Mouse (Mus musculus) brain, embryonic 14.5 days (tissue): Measurements from ENCODE around the gene Cep164. TPM values are rescaled to one million over a fixed set of nuclear protein-coding genes. Genes with fewer than 3 reads are reported as not detected.

Source experiments
- DNase-seq: peaks from one replicate; pipeline ENCODE4 v3.0.0-alpha.2; 2011; ENCODE audit warnings: low read depth
- CTCF ChIP-seq: fragments of 200-500 bp; IDR thresholded peaks from 2 replicates; pipeline ENCODE4 v1.5.1; 2012; ENCODE audit warnings: inconsistent platforms, mild to moderate bottlenecking, moderate library complexity, borderline replicate concordance; ENCODE audit not compliant: insufficient read depth, insufficient read length; ENCODE audit errors: extremely low read depth
- POLR2A ChIP-seq: fragments of 200-500 bp; IDR thresholded peaks from 2 replicates; pipeline ENCODE4 v1.6.1; 2012; ENCODE audit warnings: mild to moderate bottlenecking, inconsistent platforms, borderline replicate concordance; ENCODE audit not compliant: poor library complexity, insufficient read depth, insufficient read length, severe bottlenecking; ENCODE audit errors: extremely low read depth
- polyA plus RNA-seq: library from polyadenylated mRNA; depleted of rRNA; stranded (reverse); fragments of >200 nt; gene quantifications from 2 replicates; pipeline ENCODE4 v1.2.3, GENCODE M21; 2012; rRNA removed

The Cep164 gene
- polyA plus RNA-seq, 1 experiment: 29.6 TPM

DNA sequence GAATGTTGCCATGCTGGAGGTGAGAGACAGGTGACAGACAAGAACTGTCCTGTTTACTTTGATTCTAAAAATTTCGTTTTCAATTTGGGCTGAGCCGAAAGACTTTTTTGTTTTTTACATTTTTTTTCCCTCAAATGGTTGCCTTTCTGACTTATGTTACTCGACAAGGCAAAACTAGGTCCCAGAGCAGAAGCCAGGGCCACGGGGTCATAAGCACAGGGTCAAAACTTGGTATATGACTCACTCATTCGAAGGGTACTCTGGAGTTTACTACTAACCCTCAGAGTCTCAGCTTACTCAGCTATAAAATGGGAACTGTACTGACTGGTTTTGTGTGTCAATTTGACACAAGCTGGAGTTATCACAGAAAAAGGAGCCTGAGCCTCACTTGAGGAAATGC is 58.9 kb downstream of the Cep164 start:
- no peak for TF ChIP-seq POLR2A
- no peak for TF ChIP-seq CTCF
- no peak for DNase-seq

DNA sequence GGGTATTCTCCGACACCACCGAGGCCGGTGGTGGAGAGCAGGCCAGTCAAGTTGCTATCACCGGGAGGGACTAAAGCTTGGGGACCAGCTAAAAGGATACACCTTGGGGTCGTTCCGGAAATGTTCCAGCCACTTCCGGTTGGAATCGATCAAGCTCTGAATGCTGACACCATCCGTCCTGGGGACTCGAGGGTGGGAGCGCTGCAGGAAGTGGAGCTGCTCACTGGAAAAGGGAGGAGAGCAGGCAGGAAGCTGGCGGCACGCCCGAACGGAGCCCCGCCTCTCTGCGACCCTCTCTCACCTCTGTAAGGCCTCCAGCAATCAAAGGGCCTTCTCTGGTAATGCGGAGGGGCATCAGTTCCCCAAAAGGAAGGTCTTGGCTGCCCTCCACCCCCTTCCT is 60.1 kb downstream of the Cep164 start:
- TF ChIP-seq POLR2A: no peak
- TF ChIP-seq CTCF: no peak
- no peak for DNase-seq

DNA sequence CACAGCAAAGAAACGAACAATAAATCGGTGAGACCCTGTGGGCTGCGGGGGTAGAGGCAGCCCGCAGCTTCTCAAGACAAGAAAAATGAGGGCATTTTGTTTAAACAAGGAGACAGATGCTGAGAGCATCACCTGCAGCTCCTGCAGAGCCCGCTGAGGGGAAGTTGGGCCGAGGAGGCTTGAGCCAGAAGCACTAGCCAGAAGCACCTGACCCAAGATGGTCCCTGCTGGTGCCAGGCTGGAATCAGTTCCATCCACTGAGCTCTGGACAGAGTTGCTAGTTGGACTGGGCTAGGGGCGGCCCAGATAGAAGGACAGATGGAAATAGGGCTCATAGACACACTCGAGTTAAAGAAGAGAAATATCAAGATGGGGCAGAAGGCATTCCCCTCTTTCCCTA is 61.3 kb downstream of the Cep164 start:
- no peak for DNase-seq
- no peak for TF ChIP-seq POLR2A
- TF ChIP-seq CTCF: no peak

DNA sequence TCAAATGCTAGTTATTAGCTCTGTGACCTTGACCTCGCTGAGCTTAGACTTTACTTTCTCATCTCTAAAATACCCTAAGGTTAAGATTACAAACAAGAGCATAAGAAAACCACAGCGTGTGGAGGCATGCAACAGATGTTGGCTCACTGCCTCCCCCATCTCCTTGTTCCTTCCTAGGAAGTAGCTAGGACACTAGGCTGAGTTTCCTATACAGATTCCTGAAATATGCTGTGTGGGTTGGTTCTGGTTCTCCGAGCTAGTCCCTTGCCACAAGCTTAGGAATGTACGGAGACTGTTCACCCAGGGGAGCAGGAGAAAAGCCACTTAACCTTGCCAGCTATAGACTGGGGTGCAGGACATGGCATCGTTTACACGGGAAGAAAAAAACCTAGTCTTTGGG is 62.3 kb downstream of the Cep164 start:
- DNase-seq: no peak
- TF ChIP-seq CTCF: no peak
- TF ChIP-seq POLR2A: no peak

DNA sequence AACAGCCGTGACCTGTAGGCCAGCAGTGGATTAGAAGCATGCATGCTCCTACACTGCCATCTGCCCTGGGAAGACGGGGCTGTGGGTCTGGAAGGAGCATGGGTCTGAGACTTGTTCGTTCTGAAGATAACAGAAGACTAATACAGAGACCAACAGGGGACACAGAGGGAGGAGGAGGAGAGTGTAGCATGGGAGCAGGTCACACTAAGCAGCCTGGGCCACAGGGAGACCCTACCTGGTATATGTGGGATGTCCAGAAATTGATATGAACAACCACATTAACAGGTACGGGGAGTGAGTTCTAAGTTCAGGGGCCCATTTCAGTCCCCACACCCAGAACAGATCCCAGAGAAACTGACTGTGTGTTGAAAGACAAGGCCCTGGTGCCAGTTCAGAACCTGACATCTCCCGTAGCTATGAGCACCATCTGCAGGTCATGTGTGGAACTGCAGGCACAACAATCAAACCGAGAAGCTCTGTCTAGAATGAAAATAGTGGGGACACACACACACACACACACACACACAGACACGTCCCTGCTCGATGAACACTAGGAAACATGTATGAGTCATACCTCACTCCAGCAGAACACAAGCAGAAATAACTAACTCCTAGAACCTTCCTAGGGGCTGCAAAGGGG is 73.9 kb downstream of the Cep164 start:
- no peak for TF ChIP-seq POLR2A
- peak; percentile 92 for TF ChIP-seq CTCF
- DNase-seq: peak; percentile 88

DNA sequence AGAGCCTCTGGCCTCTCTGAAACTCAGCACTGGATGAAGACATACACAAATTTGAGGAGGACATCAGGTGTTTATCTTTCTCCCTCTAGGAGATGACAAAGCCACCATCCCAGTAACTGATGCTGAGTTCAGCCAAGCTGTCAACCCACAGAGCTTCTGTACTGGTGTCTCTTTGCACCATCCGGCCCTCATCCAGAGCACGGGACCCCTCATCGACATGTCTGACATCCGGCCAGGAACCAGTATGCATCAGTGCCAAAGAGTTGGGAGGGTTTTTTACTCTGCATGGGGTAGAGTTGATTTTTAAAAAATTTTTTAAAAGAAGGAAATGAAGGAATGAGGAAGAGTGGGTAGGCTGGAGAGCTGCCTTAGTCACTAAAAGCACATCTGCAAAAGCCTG is 78.6 kb downstream of the Cep164 start:
- TF ChIP-seq POLR2A (no peak), CTCF (no peak)
- DNase-seq: no peak

DNA sequence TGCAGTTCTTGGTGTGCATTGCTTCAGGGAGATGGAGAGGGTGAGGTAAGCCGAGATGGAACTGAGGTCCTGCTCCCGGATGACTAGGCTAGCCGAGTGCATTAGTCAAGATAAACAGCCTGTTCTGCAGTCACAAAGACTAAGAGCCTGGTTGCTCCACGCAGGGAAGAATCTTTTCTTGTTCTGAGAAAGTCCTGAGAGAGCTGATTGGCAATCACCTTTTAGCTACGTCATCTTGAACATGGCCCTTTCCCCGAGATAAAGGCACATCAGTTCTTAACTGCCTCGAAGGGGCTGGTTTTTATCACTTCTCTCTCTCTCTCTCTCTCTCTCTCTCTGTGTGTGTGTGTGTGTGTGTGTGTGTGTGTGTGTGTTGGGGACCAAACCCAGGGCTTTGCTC is 83.0 kb downstream of the Cep164 start:
- no peak for TF ChIP-seq POLR2A
- no peak for TF ChIP-seq CTCF
- DNase-seq: peak; percentile 30

DNA sequence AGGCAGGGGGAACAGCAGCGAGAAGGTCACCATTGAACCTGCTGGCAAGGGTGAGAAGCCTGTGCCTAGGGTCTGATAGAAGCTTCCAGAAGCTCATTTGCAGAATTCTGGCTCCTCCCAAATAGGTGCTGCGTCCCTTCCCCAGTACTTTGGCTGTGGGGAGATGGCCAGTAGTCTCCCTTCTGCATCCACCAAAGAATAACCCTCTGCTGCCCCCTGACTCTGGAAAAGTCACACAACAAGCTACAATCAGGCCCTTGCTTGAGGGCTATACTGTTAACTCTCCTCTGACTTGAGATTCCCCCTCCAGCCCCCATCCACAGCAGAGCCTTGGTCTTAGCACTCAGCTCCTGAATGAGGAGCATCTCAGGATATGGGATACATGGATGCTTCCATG is 87.9 kb downstream of the Cep164 start:
- TF ChIP-seq CTCF: peak; percentile 52; the same call in 1 of the 2 replicates
- TF ChIP-seq POLR2A: no peak
- peak; percentile 71 for DNase-seq

DNA sequence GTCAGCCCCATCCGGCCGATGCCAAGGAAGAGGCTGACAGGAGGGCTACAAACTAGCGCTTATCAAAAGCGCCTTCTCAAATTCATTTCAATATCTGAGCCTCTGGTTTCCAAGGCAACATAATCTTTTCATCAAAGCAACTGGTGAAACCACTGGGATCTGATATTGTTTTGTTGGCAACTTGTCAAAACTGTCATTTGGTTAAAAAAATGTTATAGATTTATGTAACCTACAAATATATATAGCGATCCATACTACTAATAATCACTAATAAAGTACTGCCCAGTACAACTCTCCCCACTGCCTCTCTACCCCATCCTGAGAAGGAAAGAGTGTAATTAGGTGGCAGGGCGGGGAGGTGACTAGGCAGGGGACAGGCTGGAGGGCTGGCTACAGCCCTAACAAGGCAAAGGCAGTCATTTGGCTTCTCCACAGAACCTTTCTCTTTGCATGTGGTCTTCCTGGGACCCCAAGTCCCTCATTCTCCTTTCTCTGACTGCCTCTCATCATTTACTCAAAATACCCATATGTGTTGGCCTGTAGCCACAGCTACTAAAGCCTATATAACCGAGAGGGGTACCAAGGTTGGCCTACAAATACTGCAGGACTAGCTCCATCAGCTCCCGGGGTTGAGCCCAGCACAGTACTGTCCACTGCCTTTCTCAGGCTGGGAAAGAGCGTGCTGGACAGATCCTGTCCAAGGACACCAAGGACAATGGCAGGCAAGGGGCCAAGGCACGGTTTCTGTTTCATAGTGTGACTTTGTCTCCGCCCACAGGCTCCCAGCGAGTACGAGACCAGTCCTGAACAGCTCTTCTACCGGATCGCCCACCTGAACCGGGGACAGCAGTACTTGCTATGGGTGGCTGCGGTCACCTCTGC is 88.5 kb downstream of the Cep164 start:
- peak; percentile 80 for DNase-seq
- no peak for TF ChIP-seq CTCF
- no peak for TF ChIP-seq POLR2A

DNA sequence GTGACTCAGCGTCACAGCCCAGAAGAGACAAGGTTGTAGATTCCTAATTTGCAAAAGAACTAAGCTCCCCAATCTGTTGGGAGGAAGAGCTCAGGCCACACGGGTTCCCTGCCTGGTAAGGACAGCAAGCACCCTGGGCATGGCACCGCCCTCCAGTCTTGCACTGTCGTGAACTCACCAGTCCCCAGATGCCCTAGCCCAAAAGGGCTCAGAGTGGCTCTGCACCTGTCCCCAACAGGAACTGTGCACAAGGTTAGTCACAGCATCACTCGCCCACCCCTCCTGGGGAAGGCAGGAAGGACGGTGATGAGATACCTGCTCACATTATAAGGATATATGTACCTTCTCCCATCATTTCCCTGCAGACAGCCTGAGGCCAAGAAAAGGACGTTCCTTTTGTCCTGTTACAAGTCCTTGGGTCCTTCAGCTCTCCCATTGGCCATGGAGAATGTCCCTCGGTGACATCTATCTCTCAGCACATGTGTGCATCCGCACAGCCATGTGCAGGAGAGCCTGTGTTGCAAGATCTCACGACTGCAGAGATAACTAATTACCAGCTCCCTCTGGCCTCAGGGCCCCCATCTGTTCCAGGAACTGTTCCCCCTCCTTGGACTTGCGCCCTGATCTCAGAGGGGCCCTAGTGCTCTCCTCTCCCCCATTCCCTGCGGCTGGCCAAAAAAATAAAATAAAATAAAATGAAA is 89.3 kb downstream of the Cep164 start:
- TF ChIP-seq POLR2A: no peak
- no peak for TF ChIP-seq CTCF
- peak; percentile 81 for DNase-seq

DNA sequence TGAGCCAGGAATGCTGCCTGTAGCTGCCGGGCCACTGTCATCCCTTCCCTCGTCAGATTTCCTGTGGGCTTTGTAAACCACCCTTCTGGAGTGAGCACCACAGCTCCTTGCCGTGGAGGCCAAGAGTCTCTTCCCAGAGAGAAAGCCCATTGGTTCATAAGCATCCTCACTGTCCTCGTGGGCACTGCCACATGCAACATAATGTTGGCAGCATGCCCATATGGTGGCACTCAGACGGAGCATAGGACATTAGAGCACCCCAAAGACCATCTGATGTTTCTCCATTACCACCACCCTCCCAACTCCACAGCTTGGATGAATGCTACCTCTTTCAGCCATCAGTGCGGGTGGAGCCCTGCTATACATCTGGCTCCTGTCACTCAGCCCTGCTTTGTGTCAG is 95.2 kb downstream of the Cep164 start:
- TF ChIP-seq CTCF: no peak
- peak; percentile 17 for DNase-seq

DNA sequence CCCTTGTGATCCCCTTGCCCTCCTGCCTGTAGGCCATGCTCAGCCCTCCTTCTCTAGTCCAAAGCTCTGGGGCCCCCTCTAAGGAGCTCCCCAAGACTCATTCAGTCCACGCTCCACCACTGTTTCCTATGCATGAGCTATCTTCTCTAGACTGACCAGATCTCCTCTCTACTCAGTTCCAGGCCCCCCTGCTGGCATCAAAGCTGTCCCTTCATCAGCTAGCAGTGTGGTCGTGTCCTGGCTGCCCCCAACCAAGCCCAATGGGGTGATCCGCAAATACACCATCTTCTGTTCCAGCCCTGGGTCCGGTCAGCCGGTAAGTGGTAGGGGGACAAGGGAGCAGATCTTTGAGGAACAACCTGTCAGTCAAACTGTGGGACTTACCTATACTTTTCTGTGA is 96.6 kb downstream of the Cep164 start:
- no peak for DNase-seq
- TF ChIP-seq POLR2A: no peak
- TF ChIP-seq CTCF: no peak

DNA sequence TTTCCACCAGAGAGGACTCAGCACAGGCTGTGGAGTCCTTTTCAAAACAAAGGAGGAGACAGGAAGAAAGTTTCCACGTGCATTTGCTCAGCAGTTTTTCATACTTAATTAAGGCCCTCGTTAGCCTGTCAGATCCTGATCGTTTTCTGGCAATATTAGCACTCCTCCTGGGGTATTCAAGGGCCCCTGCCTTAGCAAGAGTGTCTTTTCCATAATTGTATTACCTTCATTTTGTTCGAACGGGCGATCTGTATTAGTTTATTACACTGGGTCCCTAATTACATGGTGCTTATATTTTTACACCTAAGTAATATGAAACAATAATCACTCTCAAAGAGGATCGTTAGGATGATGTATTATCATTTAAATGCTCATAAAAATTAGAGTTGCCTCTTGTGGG is 108.5 kb downstream of the Cep164 start:
- no peak for DNase-seq
- TF ChIP-seq POLR2A (no peak), CTCF (no peak)

Other genes starting within 250 kb of the Cep164 start
- 39.2 and 52.9 TPM in 2 replicates for gene Bace1, start 9.9 kb upstream of the Cep164 start, polyA plus RNA-seq
- gene Pcsk7, start 77.8 kb upstream of the Cep164 start, polyA plus RNA-seq: 40.3 and 48.7 TPM in 2 replicates
- 50.6 and 68.0 TPM in 2 replicates for gene Rnf214, start 78.2 kb upstream of the Cep164 start, polyA plus RNA-seq
- gene Tagln, start 107.4 kb upstream of the Cep164 start, polyA plus RNA-seq: 5.7 and 7.3 TPM in 2 replicates
- gene Sidt2, start 126.6 kb upstream of the Cep164 start, polyA plus RNA-seq: 85.4 and 101 TPM in 2 replicates
- 126 and 166 TPM in 2 replicates for gene Pafah1b2, start 184.0 kb upstream of the Cep164 start, polyA plus RNA-seq
- 12.1 and 24.5 TPM in 2 replicates for gene Sik3, start 184.1 kb upstream of the Cep164 start, polyA plus RNA-seq